Mouse (Mus musculus) R1 (cell line): ENCODE results near the gene Unc13d.

ENCODE experiments used
- DNase-seq: peaks from one replicate; pipeline ENCODE4 v3.0.0-alpha.2; 2018; ENCODE audit warnings: low read depth, low spot score

Gene Unc13d

DNA sequence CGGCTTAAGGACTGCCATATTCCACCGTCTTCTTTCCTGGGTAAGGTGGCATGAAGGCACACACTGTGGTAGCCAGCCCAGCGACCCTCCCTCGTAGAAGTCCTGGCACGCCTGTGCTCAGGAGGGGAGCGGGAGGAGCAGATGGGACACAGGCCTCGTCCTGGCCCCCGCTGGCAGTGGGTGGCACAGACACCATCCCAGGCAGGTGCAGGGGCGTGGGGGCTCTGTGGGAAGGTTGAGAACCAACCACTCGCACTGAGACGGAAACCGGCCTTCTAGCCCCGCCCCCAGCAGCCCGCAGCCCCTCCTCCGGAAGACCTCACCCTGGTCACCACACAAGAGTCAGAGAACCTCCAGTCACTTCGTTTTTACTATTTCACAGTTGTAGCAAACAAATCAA, 460 bp upstream of the Unc13d start:
- DNase-seq, result peak; percentile 79

DNA sequence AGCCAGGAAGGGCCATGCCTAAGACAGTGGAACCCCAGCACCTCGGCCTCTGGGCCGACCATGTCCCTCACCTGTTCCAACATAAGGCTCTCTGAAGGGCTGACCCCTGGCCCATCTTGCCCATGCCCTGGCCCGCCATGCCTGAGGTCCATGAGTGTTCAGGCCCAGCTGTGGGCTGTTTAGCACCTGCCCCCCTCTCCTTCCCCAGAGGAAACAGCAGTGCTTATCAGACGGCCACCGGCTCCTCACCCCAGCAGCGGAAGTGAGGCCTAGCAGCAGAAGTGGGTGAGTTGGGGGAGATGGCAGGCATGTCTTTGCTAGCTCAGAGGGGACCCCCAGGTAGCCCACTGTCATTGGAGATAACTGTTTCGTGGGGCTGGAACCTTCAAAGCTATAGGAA, 925 bp downstream of the Unc13d start:
- DNase-seq, result no peak

DNA sequence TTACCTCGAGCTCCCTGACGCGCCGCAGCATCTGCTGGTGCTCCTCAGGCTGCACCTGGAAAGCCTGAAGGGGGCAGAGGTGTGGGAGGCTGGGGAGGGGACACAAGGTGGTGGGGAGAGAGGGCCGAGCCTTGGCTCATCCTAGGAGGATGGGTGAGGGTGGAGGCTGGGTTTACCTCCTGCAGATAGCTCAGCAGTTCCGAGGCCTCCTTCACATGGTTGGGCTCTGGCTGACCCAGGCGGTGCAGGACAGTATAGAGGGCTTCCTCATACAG, 1.6 kb downstream of the Unc13d start:
- DNase-seq, result no peak

DNA sequence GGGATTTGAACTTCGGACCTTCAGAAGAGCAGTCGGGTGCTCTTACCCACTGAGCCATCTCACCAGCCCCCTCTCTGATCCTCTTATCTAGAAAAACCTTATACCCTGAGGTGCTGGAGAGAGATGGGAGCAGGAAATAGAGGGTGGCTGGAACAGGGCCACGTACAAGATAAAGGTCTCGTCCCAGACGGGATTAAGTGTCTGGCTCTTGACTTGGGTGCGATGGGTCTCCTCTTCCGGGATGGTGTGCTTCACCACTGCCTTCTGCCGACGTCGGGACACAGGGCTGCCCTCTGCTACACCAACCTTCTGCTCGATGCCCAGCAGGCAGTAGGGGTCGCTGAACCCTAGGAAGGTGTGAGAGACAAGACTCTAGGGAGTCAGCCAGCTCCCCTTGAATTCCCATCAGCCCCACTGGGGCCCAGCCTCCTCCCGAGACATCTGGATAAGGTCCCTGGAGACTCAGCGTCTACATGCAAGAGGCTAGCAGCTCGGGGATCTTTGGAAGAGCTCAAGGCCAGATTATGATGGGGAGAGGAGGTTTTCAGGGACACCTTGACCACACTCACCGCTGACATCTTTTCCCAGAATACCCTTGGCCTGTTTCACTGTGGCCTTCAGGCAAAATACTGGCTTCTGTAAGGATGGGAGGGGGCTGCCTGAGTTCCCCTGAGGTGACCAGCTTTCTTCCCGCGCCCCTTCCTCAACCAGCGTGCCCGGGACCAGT, 2.1 kb downstream of the Unc13d start:
- no peak for DNase-seq

DNA sequence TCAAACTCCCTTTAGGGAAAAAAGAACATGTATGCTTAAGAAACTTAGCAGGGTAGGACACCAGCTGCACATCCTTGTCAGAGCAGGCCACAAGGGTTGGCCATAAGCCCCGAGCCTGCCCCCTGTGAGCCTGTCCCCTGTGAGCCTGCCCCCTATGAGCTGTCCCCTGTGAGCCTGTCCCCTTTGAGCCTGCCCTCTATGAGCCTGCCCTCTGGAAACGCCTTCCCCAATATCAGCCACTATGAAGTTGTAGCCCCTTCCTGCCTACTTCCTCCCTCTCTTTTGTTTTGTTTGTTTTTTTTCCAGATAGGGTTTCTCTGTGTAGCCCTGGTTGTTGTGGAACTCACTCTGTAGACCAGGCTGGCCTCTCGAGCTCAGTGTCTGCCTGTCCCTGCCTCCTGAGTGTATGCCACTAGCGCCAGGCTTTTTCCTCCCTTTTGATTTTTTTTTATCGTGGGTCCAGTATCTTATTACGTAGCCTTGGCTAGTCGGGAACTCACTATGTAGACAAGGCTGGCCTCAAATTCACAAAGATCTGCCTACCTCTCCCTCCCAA, 3.2 kb downstream of the Unc13d start:
- no peak for DNase-seq

DNA sequence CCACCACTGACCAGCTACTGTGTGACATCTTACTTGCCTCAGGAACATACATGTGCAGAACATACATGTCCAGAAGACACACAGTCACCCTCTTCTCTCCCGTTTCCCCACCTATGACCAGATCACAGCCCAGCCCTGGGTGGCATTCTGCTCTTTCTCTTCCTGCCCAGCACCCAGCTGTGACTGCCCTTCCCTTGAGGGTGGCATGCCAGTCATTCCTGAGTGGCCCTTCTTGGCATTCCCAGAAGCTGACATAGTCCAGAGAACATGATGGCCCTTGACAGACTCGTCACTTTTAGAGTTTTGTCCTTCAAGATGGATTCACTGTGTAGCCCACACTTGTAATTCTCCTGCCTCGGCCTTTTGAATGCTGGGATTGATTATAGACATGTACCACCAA, 5.2 kb downstream of the Unc13d start:
- DNase-seq, result no peak

DNA sequence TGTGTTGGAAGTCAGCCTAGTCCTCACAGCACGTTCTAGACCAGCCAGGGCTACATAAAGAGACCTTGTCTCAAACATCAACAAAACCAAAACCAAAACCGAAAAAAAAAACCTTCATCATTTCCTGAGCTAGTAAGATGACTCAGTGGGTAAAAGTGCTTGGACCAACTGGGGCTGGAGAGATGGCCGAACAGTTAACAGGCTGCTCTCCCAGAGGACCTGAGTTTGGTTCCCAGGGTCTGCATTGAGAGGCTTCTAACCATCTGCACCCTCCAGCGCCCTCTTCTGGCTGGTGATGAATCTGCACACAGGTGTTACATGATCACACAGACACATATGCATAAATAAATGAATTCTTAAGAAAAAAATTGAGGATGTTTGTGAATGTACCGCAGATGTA, 6.3 kb downstream of the Unc13d start:
- DNase-seq, result peak; percentile 90

DNA sequence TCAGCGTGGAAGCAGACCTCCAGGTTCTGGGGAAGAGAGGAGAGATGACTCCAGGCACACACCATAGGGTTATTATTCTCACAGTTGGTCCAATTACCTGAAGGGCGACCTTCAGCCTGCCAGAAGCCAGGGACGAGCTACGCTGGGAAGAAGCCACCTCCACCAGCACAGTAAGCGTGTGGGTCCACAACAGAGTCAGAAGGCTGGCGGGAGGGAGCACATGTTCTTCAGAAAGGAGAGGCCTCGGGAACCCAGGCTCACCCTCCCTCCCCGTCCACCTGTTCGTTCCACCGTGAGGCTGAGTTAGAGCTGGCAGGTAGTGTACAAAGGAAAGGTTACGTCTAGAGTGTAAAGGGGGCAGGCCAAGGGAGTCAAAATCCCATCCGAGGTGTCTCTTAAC, 12.4 kb downstream of the Unc13d start:
- no peak for DNase-seq

DNA sequence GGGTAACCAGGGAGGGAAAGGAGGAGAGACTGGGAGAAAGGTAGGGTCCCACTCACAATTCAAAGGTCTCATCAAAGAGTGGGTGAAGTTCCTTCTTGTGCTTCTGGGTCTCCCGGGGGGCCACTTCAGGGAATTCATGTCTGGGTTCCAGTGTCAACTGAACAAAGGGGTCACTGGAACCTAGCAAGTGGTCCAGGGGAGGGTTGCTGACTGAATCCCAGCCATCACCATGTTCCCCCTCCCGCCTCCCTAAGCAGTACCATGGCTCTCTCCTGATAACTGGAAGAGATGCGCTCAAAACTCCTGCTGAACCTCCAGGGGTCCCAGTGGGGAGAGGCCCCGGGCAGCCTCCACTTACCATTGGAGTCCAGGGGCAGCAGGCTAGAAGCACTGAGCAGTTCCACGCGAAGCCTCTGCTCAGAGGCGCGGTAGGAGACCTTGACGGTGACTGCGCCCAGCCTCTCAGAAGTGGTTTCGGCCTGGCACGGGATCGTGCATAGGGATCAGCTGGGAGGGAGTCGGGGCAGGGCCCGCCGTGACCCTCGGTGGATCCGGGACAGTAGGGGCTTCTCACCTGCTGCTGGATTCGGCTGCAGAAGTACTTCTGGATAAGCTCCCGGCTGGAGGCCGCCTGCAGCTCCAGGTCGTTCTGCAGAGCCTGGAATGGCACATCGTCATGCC, 13.4 kb downstream of the Unc13d start:
- DNase-seq, result no peak

DNA sequence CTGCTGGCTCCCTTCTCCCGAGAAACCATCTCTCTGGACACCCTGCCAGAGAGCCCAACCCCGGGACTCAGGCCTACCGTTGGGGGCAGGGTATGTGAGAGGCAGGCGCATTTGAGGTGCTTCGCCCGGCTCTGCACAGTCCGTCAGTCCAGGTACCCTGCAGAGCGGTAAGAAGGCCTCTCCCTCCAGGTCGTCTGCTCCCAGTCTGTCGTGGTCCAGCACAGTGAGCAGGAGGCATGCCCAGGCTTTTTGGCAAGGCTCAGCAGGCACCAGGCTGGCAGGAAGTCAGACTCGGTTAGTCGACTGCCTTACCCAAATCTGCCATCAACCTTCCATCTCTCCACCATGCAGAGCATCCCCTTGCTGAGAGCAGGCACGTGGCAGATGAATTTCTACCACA, 14.2 kb downstream of the Unc13d start:
- no peak for DNase-seq

DNA sequence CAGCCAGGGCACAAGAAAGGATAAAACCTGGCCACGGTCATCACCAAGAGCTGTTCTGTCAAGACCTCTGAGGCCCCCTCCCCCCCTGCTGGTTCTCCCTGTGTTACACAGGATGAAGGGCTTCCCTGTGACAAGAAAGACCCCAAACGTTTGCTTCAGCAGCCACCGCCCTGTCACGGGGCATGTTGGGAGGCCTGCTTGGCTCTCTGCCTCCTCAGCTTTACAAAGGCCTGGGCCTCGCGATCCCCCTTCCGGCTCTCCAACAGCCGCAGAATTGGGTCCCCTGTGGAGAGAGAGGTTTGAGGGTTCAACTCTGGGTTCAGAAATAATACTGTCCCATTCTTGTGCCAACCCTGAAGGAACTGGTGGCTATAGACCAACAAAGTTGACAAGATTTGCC, 15.2 kb downstream of the Unc13d start:
- DNase-seq, result no peak

DNA sequence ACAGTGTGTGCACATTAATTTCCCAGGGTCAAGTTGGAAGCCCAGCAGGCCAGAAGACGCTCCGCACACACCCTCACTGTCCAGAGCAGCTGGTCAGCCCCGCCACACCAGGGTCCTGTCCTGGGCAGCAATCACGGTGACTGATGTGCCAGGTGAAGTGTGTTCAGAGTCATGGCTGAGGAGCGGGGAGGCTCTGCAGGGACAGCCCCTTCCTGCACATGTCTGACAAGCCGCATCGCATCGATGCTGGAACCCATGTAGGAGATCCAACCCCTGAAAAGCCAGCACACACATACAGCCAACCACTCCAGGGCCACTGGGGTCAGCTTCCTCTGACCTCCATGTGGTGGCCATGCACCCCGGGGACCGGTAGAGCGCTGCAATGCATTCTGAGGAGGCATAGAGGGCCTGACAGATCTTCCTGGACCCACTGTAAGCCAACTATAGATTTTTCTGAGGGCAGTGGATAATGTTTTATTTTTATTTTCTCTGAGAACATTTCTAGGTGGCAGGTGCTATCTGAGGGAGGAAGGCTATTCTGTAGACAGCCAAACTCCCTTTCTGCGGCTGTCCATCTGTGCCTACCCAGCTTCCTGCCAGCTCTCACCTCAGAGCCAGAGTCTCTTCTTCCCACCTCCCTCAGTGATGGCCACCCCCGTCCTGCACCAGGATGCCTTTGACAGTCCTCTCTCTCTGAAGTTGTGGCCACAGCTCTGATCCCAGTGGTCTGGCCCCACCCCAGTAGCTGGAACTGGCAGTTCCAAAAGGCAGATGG, 15.9 kb downstream of the Unc13d start:
- no peak for DNase-seq

DNA sequence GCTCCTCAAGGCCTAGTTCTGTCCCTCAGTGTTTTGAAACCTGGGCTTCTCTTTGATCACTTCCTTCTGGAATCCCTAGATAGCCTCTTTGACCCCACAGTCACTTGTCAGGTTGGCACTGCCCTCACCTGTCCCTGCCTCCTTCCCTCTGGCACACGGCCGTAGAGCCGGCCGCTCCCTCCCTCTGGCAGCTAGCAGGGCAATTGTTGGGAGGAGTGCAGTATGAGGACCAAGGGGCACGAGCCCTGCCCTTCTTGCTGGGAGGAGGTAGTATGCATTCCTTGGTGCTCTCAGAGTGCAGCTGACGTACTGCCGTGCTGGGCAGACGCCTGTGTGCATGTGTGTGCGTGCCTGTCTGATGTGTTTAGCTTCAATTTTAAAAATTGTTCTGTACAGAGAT, 17.2 kb downstream of the Unc13d start:
- DNase-seq, result no peak

DNA sequence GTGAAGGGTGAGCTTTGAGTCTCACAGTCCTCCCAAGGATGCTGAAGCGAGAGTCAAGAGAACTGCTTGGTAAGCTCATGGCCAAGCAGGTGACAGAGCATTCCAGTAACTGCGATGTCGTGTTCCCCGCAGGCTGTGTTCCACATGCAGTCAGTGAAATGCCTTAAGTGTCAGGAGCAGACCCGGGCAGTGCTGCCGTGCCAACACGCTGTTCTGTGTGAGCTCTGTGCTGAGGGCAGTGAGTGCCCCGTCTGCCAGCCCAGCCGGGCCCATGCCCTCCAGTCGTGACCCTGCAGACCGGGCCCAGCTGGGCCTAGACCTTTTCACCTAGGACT, 18.1 kb downstream of the Unc13d start:
- DNase-seq, result no peak

DNA sequence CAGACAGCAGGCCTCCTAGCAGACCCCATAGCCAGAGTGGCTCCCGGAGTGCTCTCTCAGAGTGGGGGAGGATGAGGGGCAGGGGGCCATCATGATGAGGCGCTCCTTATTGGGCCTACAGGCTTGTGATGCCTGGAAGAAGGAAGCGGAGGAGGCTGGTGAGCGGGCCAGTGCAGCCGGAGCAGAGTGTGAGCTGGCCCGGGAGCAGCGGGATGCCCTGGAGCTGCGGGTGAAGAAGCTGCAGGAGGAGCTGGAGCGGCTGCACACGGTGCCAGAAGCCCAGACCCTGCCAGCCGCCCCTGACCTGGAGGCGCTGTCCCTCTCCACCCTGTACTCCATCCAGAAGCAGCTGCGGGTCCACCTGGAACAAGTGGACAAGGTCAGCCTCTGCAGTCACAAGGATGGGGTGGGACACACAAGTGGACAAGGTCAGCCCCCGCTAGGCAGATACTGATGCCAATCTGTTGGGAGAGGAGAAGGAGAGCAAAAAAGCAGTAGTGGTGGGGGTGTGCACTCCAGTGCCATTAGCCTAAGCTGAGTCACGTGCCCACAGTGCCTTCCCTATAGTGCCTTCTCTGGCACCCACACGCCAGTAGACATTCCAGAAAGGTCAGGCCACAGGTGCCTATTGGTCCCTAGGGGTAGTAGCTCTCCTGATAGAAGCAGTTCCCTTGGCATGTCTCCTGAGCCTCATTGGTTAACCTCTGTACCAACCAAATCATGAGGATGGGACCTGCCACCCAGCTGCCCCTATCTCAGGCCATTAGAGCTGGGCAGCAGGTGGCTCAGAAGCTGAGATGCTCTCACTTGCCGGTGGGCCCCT, 18.7 kb downstream of the Unc13d start:
- DNase-seq, result no peak

DNA sequence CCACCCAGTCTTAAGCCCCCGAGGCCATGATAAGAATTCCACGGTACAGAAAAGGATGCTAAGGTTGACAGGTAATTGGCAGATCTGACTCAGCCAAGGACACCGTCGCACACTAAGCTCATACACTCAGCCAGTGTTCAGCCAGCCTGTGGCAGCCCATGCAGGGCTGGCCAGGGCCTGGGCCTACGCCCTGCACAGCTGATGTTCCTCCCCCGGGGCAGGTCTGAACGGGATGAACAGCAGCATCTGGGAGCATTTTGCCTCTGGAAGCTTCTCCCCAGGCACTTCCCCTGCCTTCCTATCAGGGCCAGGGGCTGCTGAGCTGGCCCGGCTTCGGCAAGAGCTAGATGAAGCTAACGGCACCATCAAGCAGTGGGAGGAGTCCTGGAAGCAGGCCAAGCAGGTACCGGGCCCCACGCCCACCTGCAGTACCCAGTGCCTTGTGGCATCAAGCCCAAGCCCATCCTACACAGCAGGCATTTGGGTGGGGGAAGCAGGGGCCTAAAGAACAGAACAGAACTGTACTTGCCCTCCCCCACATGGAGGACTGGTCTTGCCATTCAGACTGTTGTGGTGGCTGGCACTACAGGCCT, 19.6 kb downstream of the Unc13d start:
- DNase-seq, result no peak

DNA sequence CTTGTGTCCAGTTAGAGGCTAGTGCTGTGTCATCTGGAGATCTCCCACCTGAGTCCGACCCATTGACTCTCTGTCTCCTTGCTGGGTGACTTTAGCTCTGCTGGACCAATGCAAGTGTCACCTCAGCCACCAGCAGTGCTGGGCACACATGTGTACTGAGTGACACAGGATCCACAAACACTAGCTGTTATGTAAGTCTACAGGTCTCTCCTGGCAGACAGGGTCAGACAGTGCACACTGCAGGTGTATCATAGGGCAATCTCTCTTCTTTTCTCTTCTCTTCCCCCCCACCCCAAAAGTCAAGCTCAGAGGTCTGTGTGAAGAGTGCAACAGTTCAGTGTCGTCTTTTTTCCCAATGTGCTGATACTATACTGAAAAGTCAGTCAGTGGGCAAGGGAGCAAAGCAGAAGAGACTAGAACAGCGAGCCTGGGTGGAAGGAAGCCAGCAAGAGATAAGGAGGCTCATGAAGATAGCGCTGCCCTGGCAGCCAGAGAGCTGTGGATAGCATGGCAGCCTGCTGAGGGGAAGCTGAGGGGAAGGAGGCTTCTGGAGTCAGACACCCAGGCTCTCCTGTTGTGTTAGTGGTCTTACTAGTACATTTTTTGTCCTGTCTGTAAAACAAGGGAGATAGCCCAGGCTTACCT, 20.4 kb downstream of the Unc13d start:
- DNase-seq, result no peak

DNA sequence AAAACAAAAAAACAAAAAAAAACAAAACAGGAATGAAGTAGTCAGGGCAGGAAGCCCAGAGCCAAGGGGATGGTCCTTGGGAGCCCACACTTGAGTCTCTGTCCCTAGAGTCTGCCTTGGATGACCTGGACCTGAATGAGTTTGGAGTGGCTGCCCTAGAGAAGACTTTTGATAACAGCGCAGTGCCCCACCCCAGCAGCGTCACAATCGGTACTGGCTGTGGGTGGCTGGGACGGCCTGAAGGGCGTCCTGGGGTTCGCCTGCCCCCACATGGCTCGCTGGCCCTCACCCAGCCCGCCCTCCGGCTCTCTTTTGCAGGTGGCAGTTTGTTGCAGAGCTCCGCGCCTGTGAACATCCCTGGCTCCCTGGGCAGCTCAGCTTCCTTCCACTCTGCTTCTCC, 21.9 kb downstream of the Unc13d start:
- no peak for DNase-seq

DNA sequence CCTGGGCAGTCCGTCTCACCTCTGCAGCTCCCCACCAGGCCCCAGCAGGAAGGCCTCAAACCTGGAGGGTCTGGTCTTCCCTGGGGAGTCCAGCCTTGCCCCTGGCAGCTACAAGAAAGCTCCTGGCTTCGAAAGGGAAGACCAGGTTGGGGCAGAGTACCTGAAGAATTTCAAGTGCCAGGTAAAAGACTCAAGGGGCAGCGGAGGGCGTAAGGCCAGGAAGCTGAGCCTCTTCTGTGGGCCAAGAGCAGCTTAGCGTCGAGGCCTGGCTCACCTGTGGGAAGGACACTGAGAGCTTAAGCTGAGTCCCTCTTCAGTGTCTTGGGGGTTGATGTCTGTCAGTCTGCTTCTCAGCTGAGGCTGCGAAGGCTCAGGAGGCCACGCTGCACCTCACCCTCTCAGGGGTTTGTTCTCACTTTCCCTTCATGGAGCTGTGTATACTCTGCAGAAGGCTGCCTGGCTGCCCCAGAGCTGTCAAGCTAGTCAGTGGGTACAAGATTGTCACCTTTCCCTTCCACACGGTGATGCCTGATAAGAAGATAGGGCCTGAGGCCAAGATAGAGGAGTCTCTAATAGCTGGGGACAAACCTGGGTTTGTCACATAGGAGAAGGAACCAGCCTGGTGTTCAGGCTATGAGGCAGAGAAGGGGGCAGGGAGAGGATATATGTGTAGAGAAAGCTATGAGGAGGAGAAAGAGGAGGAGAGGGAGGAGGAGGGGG, 24.1 kb downstream of the Unc13d start:
- no peak for DNase-seq

DNA sequence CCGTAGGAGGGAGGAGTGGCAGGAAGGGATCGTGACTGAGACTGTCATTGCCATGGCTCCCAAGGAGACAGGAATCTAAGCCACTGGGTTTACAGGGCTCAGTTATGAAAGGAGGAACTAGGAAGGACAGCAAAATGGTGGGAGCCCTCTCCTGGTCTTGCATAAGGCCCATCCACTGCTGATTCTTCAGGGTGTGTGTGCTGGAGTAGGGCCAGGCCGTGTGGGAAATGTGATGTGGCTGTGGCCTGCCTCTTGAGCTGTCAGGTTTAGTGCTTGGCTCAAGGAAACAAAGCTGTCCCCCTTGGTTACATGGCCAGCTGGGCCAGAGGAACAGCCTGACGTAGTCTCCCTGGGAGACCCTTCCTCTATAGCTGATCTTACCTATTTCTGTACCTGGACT, 27.6 kb downstream of the Unc13d start:
- DNase-seq, result no peak
